Mouse (Mus musculus): ENCODE measurements at regions not wholly inside any gene's neighbourhood (a gene's known extent, or its start where the extent isn't known, plus 50 kb on each side); places are given as distances from the start of the nearest gene placed in this dataset.
"Not testable (repeated sequence)": the region's sequence is repeated elsewhere in the genome, so short reads cannot be mapped to it uniquely, and the experiment has no call there.

DNA sequence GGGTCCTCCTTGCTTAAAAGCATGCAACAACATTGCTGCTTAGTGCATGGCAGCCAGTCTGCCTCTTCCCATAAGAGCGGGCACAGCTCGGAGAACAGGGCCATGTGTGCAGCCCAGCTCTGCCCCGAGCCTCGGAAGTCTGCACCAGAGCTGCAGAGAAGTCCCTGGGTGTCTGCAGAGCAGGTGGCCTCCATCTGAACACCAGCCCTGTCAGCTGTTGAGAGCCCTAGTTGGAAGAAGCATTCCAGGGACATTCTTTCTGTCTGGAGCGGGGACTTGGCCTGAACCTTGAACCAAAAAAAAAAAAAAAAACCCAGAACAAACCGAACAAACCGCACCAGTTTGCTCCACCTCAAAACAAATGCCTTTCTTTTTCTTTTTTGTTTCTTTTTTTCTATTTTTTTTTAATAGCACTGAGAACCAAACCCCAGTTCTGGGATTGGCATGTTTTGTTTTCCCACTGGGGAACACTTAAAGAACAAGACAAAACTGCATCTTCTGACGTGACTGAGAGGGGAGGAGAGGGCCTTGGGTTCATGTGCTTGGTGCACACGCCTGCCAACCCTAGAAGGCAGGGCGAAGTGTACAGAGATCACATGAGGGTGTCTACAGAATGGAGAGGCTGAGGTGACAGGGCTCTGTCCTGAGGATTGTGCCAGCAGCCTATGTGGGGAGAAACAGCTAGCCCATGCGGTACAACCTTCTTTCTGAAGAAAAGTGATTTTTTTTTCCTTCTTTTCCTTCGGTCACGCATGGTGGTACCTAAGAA, 106.8 kb downstream of the Bod1 start:
- Histone ChIP-seq H3K4me2 (ENCODE audit: low read length) (no peak overlapping the region), H3K4me3 (ENCODE audit: low read length) (no peak overlapping the region), H3K36me3 (ENCODE audit: control insufficient read depth, insufficient read depth, low read length) (no peaks in the 10 kb centered on the region), H3K27ac (ENCODE audit: low read depth, low read length) (no peak overlapping the region), H3K27me3 (replicated peaks; ENCODE audit: control insufficient read depth, insufficient read depth, low read length) (no peaks in the 10 kb centered on the region), H3K9ac (ENCODE audit: low read depth, low read length) (no peak overlapping the region), H3K9me3 (ENCODE audit: control insufficient read depth, low read length) (0 out of 2 replicates have a peak, but pooled peaks cover 2% of the 10 kb centered on the region), H3K4me1 (ENCODE audit: control insufficient read depth, insufficient read depth, low read depth, low read length) (no peaks in the 10 kb centered on the region)
- ATAC-seq: no peak
- 75% methylated on average over 13 of the region's 13 CpGs for WGBS

DNA sequence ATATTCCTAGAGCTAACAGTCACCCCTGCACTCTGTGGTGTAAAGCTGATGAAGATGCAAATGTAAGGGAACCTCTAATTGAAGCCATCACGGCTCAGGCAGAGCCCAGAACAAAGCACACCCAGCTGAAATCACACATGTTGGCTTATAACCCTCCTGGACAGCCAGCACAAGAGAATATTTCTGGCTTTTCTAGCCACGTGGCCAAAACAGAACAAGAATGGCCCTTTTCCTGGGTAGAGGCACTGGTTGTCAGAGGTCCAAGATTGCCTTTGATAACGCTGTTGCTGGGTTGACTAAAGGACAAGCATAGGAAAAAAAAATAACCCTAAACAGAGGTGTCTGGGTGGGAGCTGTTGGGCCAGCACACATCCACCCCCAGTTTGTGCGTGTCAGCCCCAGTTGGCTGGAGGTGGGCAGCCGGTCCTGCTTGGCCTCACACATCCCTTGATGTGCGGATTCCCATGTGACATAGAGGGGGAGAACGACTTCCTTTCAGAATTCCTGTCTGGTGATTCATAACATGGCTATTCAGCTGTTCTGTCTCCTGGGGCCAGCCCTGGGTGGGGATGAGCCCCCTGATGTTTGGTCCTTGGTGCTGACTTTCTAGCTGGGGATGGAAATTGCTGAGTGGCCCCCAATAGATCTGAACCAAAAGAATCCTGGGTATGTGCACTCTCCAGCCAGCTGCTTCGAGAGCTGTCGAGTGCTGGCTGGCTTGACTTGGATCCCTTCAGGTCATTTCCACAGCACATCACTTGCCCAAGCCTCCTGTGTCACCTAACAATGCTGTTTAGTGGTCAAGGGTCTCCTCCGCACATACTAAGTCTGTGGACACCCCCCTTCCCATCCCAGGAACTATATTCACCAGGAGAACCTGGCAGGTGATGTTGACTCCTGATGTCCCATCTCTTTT, 107.6 kb downstream of the Bod1 start:
- ATAC-seq: no peak
- no peaks in the 10 kb centered on the region for H3K27me3 ChIP-seq (replicated peaks; ENCODE audit: control insufficient read depth, insufficient read depth, low read length)
- H3K27ac ChIP-seq (ENCODE audit: low read depth, low read length): no peak overlapping the region
- H3K9ac ChIP-seq (ENCODE audit: low read depth, low read length): no peak overlapping the region
- no peak overlapping the region for H3K4me3 ChIP-seq (ENCODE audit: low read length)
- H3K36me3 ChIP-seq (ENCODE audit: control insufficient read depth, insufficient read depth, low read length): no peaks in the 10 kb centered on the region
- no peaks in the 10 kb centered on the region for H3K4me1 ChIP-seq (ENCODE audit: control insufficient read depth, insufficient read depth, low read depth, low read length)
- no peaks in the 10 kb centered on the region for H3K9me3 ChIP-seq (ENCODE audit: control insufficient read depth, low read length)
- 70% methylated on average over 10 of the region's 10 CpGs for whole genome bisulfite sequencing
- H3K4me2 ChIP-seq (ENCODE audit: low read length): no peak overlapping the region

DNA sequence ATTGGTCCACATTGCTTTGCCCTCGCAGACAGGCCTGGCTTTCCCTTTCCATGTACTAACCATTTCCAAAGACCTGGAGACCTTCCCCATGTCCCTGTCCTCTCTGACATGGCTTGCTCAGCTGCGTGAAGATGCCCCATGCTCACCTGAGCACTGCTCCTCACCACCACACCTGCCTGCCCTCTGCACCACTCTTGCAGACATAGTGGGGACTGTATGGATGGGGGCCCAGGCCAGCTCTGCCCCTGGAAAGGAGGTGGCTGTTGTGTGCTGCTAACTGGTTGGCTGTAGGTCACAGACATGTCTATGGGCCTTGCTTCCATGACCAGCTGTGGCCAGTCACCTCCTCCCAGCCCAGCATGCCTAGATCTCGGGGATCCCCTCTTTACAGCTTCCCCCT, 108.7 kb downstream of the Bod1 start:
- Histone ChIP-seq H3K4me3 (ENCODE audit: low read length) (no peak overlapping the region), H3K27ac (ENCODE audit: low read depth, low read length) (no peak overlapping the region), H3K4me2 (ENCODE audit: low read length) (no peak overlapping the region), H3K9me3 (ENCODE audit: control insufficient read depth, low read length) (no peaks in the 10 kb centered on the region), H3K36me3 (ENCODE audit: control insufficient read depth, insufficient read depth, low read length) (no peaks in the 10 kb centered on the region), H3K9ac (ENCODE audit: low read depth, low read length) (no peak overlapping the region), H3K27me3 (replicated peaks; ENCODE audit: control insufficient read depth, insufficient read depth, low read length) (no peaks in the 10 kb centered on the region), H3K4me1 (ENCODE audit: control insufficient read depth, insufficient read depth, low read depth, low read length) (no peaks in the 10 kb centered on the region)
- 83% methylated on average over 3 of the region's 3 CpGs for WGBS
- no peak for ATAC-seq

DNA sequence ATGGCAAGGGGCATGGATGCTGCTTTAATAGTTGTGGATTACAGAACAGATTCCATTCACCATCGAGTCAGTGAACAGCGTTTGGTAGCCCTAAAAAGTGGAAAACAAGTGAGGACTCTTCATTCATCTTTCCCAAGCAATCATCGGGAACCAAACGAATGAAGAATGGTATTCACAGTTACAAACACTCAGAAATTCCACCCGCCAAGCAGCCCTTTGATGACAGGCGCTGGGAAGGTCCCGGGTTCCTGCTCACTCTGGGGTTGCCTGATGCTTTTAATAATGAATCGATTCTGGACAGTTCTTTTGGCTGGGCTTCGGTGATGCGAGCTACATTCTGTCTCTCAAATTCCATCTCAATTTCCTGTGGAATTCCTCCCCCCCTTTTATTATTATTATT, 110.9 kb downstream of the Bod1 start:
- Histone ChIP-seq H3K27ac (ENCODE audit: low read depth, low read length) (no peak overlapping the region), H3K4me1 (ENCODE audit: control insufficient read depth, insufficient read depth, low read depth, low read length) (no peaks in the 10 kb centered on the region), H3K4me3 (ENCODE audit: low read length) (no peak overlapping the region), H3K4me2 (ENCODE audit: low read length) (no peak overlapping the region), H3K27me3 (replicated peaks; ENCODE audit: control insufficient read depth, insufficient read depth, low read length) (no peaks in the 10 kb centered on the region), H3K36me3 (ENCODE audit: control insufficient read depth, insufficient read depth, low read length) (no peaks in the 10 kb centered on the region), H3K9me3 (ENCODE audit: control insufficient read depth, low read length) (no peaks in the 10 kb centered on the region), H3K9ac (ENCODE audit: low read depth, low read length) (no peak overlapping the region)
- 79% methylated on average over 10 of the region's 10 CpGs for WGBS
- no peak for ATAC-seq

DNA sequence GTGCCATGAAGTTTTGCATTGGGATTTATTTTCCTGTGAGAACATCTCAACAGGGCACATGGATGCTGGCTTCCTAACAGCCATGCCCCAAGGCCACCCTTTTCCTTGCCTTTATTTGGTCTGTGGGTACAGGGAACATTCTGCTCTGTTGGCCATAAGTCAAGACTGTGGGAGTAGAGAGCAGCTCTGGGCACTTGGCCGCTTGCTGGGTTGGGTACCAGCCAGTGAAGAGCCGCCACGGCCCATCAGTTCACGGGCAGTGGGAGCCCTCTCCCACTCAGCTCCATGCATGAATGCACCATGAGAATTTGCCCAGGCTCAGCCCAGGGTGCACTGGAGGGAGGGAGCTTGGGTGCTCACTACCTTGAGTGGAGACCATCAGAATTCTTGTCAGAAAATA, 116.6 kb downstream of the Bod1 start:
- H3K4me3 ChIP-seq (ENCODE audit: low read length): no peak overlapping the region
- H3K4me2 ChIP-seq (ENCODE audit: low read length): no peak overlapping the region
- no peaks in the 10 kb centered on the region for H3K9me3 ChIP-seq (ENCODE audit: control insufficient read depth, low read length)
- no peaks in the 10 kb centered on the region for H3K36me3 ChIP-seq (ENCODE audit: control insufficient read depth, insufficient read depth, low read length)
- H3K4me1 ChIP-seq (ENCODE audit: control insufficient read depth, insufficient read depth, low read depth, low read length): no peaks in the 10 kb centered on the region
- ATAC-seq: no peak
- H3K27ac ChIP-seq (ENCODE audit: low read depth, low read length): no peak overlapping the region
- WGBS: 71% methylated on average over 4 of the region's 4 CpGs
- H3K9ac ChIP-seq (ENCODE audit: low read depth, low read length): no peak overlapping the region
- H3K27me3 ChIP-seq (replicated peaks; ENCODE audit: control insufficient read depth, insufficient read depth, low read length): no peaks in the 10 kb centered on the region

DNA sequence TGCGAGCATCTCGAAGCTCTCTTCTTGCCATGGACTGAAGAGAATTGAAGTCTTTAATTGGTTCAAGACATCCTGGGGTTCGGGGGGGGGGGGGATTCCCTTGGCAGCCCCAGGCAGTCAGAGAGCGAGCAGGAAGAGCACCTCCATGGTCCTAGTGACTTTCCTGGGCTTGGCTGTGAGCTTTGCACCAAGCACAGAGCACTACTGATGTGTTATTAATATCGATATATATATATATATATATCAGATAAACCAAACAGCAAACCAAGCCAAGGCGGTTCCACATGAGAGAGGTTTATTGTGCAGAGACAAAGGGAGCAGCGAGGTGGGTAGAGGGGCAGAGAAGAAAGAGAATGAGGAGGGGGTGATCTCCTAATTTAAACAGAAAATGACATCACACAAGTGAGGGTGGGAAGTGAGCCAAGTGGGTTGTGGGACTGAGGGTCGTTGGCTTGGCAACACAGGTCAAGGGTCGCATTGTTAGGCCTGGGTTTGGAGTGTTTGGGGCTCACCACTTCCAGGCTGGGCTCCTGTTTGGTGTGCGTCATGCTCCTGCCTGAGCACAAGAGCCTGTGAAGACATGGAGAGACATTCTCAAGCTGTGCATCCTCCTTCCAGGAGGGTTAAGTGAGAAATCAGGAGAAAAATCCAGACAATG, 119.9 kb downstream of the Bod1 start:
- no peaks in the 10 kb centered on the region for H3K27me3 ChIP-seq (replicated peaks; ENCODE audit: control insufficient read depth, insufficient read depth, low read length)
- no peak overlapping the region for H3K9ac ChIP-seq (ENCODE audit: low read depth, low read length)
- 46% methylated on average over 10 of the region's 10 CpGs for WGBS
- no peak overlapping the region for H3K4me2 ChIP-seq (ENCODE audit: low read length)
- no peak overlapping the region for H3K4me3 ChIP-seq (ENCODE audit: low read length)
- no peaks in the 10 kb centered on the region for H3K36me3 ChIP-seq (ENCODE audit: control insufficient read depth, insufficient read depth, low read length)
- H3K27ac ChIP-seq (ENCODE audit: low read depth, low read length): no peak overlapping the region
- ATAC-seq: no peak
- no peaks in the 10 kb centered on the region for H3K4me1 ChIP-seq (ENCODE audit: control insufficient read depth, insufficient read depth, low read depth, low read length)
- no peaks in the 10 kb centered on the region for H3K9me3 ChIP-seq (ENCODE audit: control insufficient read depth, low read length)

DNA sequence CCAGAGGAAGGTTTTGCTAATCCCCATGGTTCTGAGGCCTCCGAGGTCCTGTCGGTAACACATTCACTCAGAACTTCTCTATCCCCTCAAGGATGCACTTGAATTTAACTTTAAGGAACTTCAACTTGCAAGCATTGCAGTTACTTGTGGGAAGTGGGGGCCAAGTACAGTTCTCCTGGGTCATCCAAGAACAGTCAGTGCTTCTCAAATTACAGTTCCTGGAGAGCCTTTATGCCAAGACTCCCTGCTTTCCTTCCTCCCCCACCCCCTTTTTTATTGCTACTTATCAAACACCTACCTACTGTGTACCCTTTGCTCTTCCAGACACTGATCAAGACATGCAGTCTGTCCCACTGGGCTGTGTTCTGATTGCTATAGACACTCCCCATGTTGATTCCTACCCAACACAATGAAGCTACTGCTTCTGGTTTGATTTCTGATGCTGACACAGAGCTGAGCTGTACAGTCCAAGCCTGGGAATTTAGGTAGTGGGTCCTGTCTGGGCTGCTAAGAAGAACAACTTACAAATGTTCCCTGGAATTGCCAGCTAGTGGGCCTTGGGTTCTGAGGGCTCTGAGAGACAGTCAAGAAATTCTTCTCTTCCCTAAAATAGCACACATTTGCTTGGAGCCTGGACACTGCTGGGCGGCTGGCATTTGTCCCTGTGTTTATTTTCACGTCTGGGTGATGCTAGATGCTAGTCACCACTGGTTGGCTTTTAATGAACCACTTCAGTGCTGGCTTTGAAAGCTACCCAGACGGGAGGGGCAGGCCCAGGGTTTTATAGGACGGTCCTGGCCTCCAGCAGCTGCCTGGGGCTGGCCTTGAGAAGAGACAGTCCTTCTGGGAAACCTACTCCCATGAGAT, 120.7 kb downstream of the Bod1 start:
- H3K4me2 ChIP-seq (ENCODE audit: low read length): no peak overlapping the region
- H3K9ac ChIP-seq (ENCODE audit: low read depth, low read length): no peak overlapping the region
- H3K27ac ChIP-seq (ENCODE audit: low read depth, low read length): no peak overlapping the region
- H3K27me3 ChIP-seq (replicated peaks; ENCODE audit: control insufficient read depth, insufficient read depth, low read length): no peaks in the 10 kb centered on the region
- no peaks in the 10 kb centered on the region for H3K9me3 ChIP-seq (ENCODE audit: control insufficient read depth, low read length)
- no peak for ATAC-seq
- WGBS: 58% methylated on average over 6 of the region's 6 CpGs
- H3K4me3 ChIP-seq (ENCODE audit: low read length): no peak overlapping the region
- H3K4me1 ChIP-seq (ENCODE audit: control insufficient read depth, insufficient read depth, low read depth, low read length): no peaks in the 10 kb centered on the region
- H3K36me3 ChIP-seq (ENCODE audit: control insufficient read depth, insufficient read depth, low read length): no peaks in the 10 kb centered on the region

DNA sequence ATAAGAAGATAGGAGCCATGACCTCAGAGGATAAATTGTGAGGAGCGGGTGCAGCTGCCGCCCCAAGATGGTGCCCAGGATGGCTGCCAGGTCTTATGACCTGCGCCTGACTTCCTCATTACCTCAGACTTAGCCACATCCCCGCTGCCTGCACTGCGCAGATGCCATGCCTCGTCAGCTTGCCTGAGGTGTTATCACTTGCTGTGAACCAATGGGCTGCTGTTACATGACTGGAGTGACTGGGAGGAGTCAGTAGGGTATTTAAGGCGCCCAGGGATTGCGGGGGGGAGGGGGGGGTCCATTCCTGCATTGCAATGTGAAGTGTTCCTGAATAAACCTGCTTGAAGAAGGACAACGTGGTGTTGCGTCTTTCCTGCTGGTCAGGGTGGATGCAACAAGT, 126.2 kb downstream of the Bod1 start:
- not testable (repeated sequence) for H3K36me3 ChIP-seq (ENCODE audit: control insufficient read depth, insufficient read depth, low read length); H3K27ac ChIP-seq (ENCODE audit: low read depth, low read length); H3K9ac ChIP-seq (ENCODE audit: low read depth, low read length); H3K9me3 ChIP-seq (ENCODE audit: control insufficient read depth, low read length); H3K27me3 ChIP-seq (replicated peaks; ENCODE audit: control insufficient read depth, insufficient read depth, low read length); H3K4me3 ChIP-seq (ENCODE audit: low read length); ATAC-seq; H3K4me2 ChIP-seq (ENCODE audit: low read length); H3K4me1 ChIP-seq (ENCODE audit: control insufficient read depth, insufficient read depth, low read depth, low read length)
- WGBS: 94% methylated on average over 10 of the region's 10 CpGs

Measured in hindbrain, embryonic 16.5 days (tissue).